Mouse (Mus musculus): ENCODE data around the gene Hoxd8. TPM values are rescaled to one million over a fixed set of nuclear protein-coding genes. Genes with fewer than 3 reads are reported as not detected.

Hoxd8 gene
- polyA plus RNA-seq, 1 experiment from 2014 or later, result 1.3 TPM

DNA sequence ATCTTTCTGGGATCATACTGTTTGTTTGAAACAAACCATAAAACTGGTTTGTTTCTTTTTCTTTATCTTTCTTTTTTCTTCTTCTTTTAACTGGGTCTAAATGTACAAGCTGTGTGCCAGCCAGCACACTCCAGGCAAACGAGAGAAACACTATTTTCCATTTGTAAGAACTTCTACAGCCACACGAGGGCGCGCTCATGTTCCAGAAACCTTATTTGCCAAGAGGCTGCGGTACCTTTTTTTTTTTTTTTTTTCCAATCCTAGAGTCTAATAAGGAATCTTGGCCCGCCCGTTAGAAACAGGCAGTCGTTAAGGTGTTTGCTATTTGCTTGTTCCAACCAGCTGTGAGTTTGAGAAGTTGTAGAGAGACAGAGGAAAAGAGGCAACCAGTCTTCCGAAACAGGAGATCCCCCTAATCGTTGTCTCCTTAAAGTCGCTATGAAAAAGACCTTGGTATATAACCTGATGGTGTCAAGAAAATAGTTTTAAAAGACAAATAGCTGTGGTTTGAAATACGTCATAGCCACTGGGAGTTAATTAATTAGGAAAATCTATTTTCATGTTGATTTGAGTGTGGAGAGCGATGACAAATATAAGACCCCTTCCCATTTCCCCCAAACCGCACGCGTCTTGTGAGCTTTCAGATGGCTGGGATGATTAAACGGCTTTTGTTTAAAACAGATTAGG lies 18.0 kb upstream of the Hoxd8 start:
- Histone ChIP-seq H3K27me3 (ENCODE audit: control insufficient read depth, insufficient read depth, low read length) (peaks cover 51% of the 10 kb centered on the region), H3K4me3 (ENCODE audit: low read depth, low read length) (no peak overlapping the region), H3K4me2 (replicated peaks; ENCODE audit: low read depth) (no peak overlapping the region), H3K27ac (replicated peaks) (no peak overlapping the region), H3K9me3 (ENCODE audit: control insufficient read depth, low read length) (no peaks in the 10 kb centered on the region), H3K9ac (ENCODE audit: low read length) (no peak overlapping the region), H3K4me1 (replicated peaks; ENCODE audit: control insufficient read depth, insufficient read depth) (no peaks in the 10 kb centered on the region), H3K36me3 (ENCODE audit: control insufficient read depth, insufficient read depth, low read length) (no peaks in the 10 kb centered on the region)
- no peak for TF ChIP-seq EP300 (optimal IDR thresholded peaks at IDR 0.05)
- peak; percentile 78 for TF ChIP-seq CTCF (IDR thresholded peaks at IDR 0.05; ENCODE audit: low read depth)
- ATAC-seq (ENCODE audit: low FRiP score, low TSS enrichment), result no peak
- DNase-seq (ENCODE audit: low spot score), result peak; percentile 72
- 7% methylated on average over 17 of the region's 17 CpGs for WGBS

DNA sequence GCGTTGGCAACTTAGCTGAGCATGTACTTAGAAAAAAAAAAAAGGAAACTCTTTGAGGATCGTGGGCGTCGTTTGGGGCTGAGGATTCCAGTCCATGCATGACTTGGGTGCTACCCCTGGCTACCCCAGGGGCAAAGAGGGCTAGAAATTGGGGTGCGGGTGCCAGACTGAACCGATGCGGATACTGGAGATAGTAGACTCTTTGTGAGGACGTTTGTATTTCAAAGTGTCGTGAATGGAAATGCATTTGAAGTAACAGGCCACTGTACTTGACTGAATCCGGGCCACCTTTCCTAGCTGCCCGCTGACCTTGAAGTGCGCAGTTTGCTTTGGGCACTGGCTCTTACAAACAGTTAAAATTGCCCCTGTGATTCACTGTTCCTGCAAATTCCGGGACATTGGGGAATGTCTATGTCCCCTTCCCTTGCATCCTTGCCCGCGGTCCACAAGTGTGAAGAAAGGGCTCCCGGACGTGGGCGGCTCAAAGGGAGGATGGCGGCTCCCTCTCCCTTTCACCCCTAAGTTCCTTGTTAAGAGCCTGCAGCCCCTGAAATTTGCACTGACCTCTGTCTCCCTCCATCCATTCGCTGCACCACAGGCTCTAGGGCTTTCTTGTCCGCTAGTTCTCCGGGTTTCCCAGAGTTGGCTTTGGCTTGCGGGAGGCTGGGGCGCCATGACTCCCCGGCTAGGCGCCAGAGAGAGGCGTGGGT lies 17.3 kb upstream of the Hoxd8 start:
- ATAC-seq (ENCODE audit: low FRiP score, low TSS enrichment) (no peak), DNase-seq (ENCODE audit: low spot score) (no peak)
- H3K9ac ChIP-seq (ENCODE audit: low read length), result no peak overlapping the region
- TF ChIP-seq EP300 (optimal IDR thresholded peaks at IDR 0.05) (no peak), CTCF (IDR thresholded peaks at IDR 0.05; ENCODE audit: low read depth) (no peak)
- no peak overlapping the region for H3K4me2 ChIP-seq (replicated peaks; ENCODE audit: low read depth)
- 1% methylated on average over 27 of the region's 27 CpGs for WGBS
- H3K27me3 ChIP-seq (ENCODE audit: control insufficient read depth, insufficient read depth, low read length), result peaks cover 51% of the 10 kb centered on the region
- no peaks in the 10 kb centered on the region for H3K9me3 ChIP-seq (ENCODE audit: control insufficient read depth, low read length)
- H3K4me3 ChIP-seq (ENCODE audit: low read depth, low read length), result no peak overlapping the region
- no peaks in the 10 kb centered on the region for H3K36me3 ChIP-seq (ENCODE audit: control insufficient read depth, insufficient read depth, low read length)
- no peak overlapping the region for H3K27ac ChIP-seq (replicated peaks)
- no peaks in the 10 kb centered on the region for H3K4me1 ChIP-seq (replicated peaks; ENCODE audit: control insufficient read depth, insufficient read depth)

DNA sequence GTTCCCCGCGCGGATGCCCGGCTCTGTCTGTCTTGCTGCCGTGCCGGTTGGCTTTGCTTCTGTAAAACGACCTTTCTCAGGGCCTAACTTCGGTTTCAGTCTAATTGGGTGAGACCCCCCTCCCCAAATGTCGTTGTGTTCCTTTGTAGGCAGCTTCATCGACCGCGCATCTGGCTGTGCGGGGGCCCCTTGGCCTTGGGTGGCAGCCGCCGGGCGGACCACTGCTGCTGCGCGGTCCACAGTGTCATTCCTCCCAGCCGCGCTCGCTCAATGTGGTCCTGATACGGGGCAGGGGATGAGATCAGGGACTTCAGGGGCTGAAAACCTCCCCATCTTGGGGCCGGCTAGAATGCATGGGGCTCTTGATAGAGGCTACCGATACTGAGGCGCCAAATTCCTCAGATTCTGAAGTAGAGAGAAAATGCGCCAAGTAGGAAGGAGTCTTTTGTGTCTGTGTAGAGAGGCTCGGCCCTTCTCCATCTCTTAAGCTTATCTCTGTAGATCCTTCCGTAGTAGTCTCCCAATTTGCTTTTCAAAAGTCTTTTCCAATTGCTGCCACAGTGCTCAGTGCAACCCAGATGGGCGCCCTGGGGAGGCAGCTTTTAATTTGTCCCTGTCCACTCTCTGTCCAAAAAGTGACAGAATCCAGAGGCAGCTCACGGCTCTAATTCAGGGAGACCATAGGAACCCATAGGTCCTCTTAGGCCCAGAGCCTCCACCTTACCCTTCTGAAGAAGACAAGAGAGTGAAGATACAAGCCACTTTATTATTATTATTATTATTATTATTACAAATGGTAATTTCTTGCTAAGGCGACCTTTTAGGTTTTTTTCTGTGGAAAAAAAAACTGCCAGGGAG lies 16.5 kb upstream of the Hoxd8 start:
- ATAC-seq (ENCODE audit: low FRiP score, low TSS enrichment), result no peak
- H3K9me3 ChIP-seq (ENCODE audit: control insufficient read depth, low read length), result no peaks in the 10 kb centered on the region
- 2% methylated on average over 31 of the region's 31 CpGs for WGBS
- TF ChIP-seq EP300 (optimal IDR thresholded peaks at IDR 0.05), result no peak
- no peak for TF ChIP-seq CTCF (IDR thresholded peaks at IDR 0.05; ENCODE audit: low read depth)
- H3K4me2 ChIP-seq (replicated peaks; ENCODE audit: low read depth), result no peak overlapping the region
- H3K27me3 ChIP-seq (ENCODE audit: control insufficient read depth, insufficient read depth, low read length), result peaks cover 50% of the 10 kb centered on the region
- DNase-seq (ENCODE audit: low spot score), result no peak
- H3K4me1 ChIP-seq (replicated peaks; ENCODE audit: control insufficient read depth, insufficient read depth), result no peaks in the 10 kb centered on the region
- H3K9ac ChIP-seq (ENCODE audit: low read length), result no peak overlapping the region
- H3K36me3 ChIP-seq (ENCODE audit: control insufficient read depth, insufficient read depth, low read length), result no peaks in the 10 kb centered on the region
- no peak overlapping the region for H3K27ac ChIP-seq (replicated peaks)
- H3K4me3 ChIP-seq (ENCODE audit: low read depth, low read length), result no peak overlapping the region

DNA sequence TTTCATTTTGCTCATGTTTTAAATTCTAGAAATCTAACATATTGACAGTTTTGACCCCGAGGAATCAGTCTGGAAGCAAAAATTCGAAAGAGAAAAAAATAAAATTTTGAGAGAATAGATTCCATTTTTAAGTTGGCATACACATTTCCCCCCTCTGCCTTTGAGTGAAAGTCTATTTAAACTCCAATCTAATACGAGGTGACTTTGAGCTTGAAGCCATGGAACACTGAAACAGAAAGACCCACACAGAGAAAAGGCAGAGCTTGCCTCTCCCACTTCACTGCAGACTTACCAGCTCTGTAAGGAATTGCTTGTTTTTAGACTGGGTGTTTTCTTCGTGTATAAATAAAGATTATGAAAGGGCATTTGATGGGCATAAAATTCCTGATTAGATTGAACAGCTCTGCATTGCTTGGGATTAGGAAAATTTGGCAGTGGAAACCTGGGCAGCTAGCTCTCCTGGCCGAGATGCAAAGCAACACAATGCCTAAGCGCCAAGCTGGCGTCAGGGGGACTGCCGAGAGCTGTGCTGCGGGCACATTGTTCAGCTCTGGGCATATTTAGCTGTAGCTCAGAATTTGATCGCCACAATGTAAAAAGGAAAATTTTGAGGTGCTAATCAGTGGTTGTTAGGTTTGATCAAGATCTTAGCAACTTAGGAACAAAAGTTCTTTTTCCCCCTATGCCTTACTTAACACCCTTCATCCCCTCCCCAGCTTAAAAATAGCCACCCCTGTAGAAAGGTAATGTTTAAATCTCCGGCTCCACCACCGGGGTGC lies 15.4 kb upstream of the Hoxd8 start:
- H3K9ac ChIP-seq (ENCODE audit: low read length), result no peak overlapping the region
- no peak overlapping the region for H3K27ac ChIP-seq (replicated peaks)
- 8% methylated on average over 12 of the region's 12 CpGs for WGBS
- ATAC-seq (ENCODE audit: low FRiP score, low TSS enrichment) (no peak), DNase-seq (ENCODE audit: low spot score) (no peak)
- H3K4me3 ChIP-seq (ENCODE audit: low read depth, low read length), result no peak overlapping the region
- H3K36me3 ChIP-seq (ENCODE audit: control insufficient read depth, insufficient read depth, low read length), result no peaks in the 10 kb centered on the region
- no peaks in the 10 kb centered on the region for H3K4me1 ChIP-seq (replicated peaks; ENCODE audit: control insufficient read depth, insufficient read depth)
- TF ChIP-seq EP300 (optimal IDR thresholded peaks at IDR 0.05), result no peak
- H3K9me3 ChIP-seq (ENCODE audit: control insufficient read depth, low read length), result no peaks in the 10 kb centered on the region
- peaks cover 47% of the 10 kb centered on the region for H3K27me3 ChIP-seq (ENCODE audit: control insufficient read depth, insufficient read depth, low read length)
- H3K4me2 ChIP-seq (replicated peaks; ENCODE audit: low read depth), result no peak overlapping the region

DNA sequence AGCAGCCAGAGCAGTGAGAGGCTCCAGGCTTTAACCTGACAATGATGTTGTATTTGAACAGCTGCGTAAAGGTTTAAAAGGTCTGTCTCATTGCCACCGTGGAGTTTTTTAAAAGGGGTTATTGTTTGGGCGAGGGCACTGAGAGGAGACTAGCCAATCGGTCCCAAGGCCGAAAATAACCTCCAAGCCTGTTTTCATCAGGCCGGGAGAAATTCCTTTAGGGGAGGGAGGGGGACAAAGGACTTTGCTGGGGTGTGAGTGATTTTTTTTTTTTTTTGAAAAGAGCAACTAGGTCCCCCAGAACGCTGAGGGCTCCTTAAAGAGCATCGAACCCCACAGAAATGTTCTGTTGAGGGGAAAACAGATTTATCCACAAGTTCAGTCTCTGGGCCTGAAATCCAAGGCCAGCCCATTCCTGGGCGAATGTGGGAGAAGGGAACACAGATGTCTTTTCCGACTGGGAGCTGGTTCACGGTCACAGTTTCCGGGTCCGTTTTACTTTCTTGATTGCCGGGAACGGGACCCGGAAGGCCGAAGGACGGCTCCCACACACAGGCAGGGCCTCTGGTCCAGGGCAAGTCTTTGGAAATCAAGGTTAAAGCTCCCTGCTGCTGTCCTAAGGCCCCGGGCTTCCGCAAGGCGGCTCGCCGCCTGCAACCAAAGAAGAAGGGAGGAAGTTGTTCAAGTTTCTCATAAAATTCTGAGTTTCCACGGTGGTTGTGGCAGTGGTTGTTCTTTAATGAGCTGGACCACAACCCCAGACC lies 14.7 kb upstream of the Hoxd8 start:
- Histone ChIP-seq H3K9me3 (ENCODE audit: control insufficient read depth, low read length) (no peaks in the 10 kb centered on the region), H3K4me1 (replicated peaks; ENCODE audit: control insufficient read depth, insufficient read depth) (no peaks in the 10 kb centered on the region), H3K36me3 (ENCODE audit: control insufficient read depth, insufficient read depth, low read length) (no peaks in the 10 kb centered on the region), H3K4me2 (replicated peaks; ENCODE audit: low read depth) (no peak overlapping the region), H3K27ac (replicated peaks) (no peak overlapping the region), H3K4me3 (ENCODE audit: low read depth, low read length) (no peak overlapping the region), H3K27me3 (ENCODE audit: control insufficient read depth, insufficient read depth, low read length) (peaks cover 43% of the 10 kb centered on the region), H3K9ac (ENCODE audit: low read length) (no peak overlapping the region)
- ATAC-seq (ENCODE audit: low FRiP score, low TSS enrichment), result no peak
- TF ChIP-seq CTCF (IDR thresholded peaks at IDR 0.05; ENCODE audit: low read depth), result no peak
- no peak for TF ChIP-seq EP300 (optimal IDR thresholded peaks at IDR 0.05)
- no peak for DNase-seq (ENCODE audit: low spot score)
- WGBS, result 4% methylated on average over 24 of the region's 24 CpGs

All from stomach, postnatal 0 days (tissue).